Mouse (Mus musculus) bone marrow macrophage, adult 2 months (primary cell): Measurements from ENCODE around the gene Tnfsf13b.

Experiments
- CTCF ChIP-seq: IDR thresholded peaks from 2 replicates; pipeline ENCODE4 v1.5.1; 2012; ENCODE audit warnings: low read depth, mild to moderate bottlenecking, low read length, moderate library complexity
- POLR2A ChIP-seq: IDR thresholded peaks from 2 replicates; pipeline ENCODE4 v1.6.1; 2012; ENCODE audit warnings: mild to moderate bottlenecking, low read depth, low read length, borderline replicate concordance

GRCm38 (mm10) chr8:9975276-9975675, 31.0 kb upstream of the Tnfsf13b start:
- TF ChIP-seq CTCF (no peak), POLR2A (no peak)
